Mouse (Mus musculus) embryonic fibroblast, embryonic 13.5 days (primary cell): Measurements from ENCODE around the gene Shroom3.
A peak's percentile ranks its signal among the peaks of the same experiment; 100 is the strongest.

Experiments
- CTCF ChIP-seq: IDR thresholded peaks from 2 replicates; pipeline ENCODE4 v1.5.1; 2011; ENCODE audit warnings: mild to moderate bottlenecking, control low read depth, low read length, moderate library complexity, borderline replicate concordance; ENCODE audit not compliant: insufficient read depth
- POLR2A ChIP-seq: IDR thresholded peaks from 2 replicates; pipeline ENCODE4 v1.6.1; 2011; ENCODE audit warnings: low read depth, mild to moderate bottlenecking, control low read depth, low read length, moderate library complexity

GRCm38 (mm10) chr5:92674859-92675573 lies 8.2 kb upstream of the Shroom3 start, which contains the start of gene Ccdc158:
- TF ChIP-seq POLR2A (peak; percentile 41; the same call in 1 of the 2 replicates), CTCF (no peak)
